Mouse (Mus musculus): ENCODE measurements around the gene Tsfm.

- TF ChIP-seq GATA1 (IDR thresholded peaks at IDR 0.05; ENCODE audit: borderline replicate concordance, low read length): no peak
- TF ChIP-seq FLI1 (IDR thresholded peaks at IDR 0.05; ENCODE audit: low read length): no peak
Measured at GRCm38 (mm10) chr10:127079665-127080391, 49.2 kb upstream of the Tsfm start.

All from megakaryocyte, embryonic 14.5 days (primary cell).